Mouse (Mus musculus) kidney, adult 2 months (tissue): Measurements from ENCODE around the gene Dnajc7.

ENCODE experiments used
- CTCF ChIP-seq: fragments of 200-500 bp; conservative IDR thresholded peaks from 2 replicates; pipeline ENCODE4 v1.5.1; 2011; ENCODE audit warnings: low read depth, mild to moderate bottlenecking, control low read depth, low read length, moderate library complexity, mixed read lengths; ENCODE audit not compliant: insufficient read depth, insufficient read length
- POLR2A ChIP-seq: fragments of 200-500 bp; IDR thresholded peaks from one replicate; pipeline ENCODE4 v1.6.1; 2011; ENCODE audit warnings: low read depth, low read length, control low read depth

DNA sequence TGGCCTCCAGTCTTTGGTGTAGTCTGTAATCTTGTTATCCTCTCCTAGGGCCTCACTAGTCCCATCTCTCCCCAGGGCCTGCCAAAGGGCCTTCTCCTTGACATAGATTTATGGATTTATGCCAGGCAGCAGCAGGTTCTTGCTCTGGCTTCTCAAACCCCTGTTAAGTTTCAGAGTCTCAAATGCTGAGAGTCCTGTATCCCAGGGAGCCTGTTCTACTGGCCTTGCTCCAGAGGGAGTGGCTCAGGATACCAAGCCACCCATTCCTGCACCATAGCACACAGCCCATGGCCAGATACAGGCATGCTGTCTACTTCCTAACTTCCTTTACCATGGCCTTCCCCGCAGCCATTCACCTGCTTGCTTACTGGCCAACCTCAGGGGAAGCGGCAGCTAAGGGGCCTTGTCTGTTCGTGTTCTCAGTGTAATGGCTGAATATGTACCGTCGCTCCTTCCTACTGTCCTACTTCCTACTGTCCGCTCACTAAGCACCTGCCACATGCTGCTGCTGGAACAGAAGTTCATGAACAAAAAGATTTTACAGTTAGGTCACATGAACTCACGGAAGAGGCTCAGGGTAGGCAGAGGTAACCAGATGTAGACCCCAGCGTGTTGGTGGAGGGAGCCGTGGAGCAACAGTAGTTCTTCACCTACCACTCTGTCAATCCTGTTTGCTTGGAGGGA is 40.7 kb downstream of the Dnajc7 start:
- TF ChIP-seq POLR2A (no peak), CTCF (no peak)
